Comparison of ENCODE assay signal across 26 mouse cellular contexts in the genomic region with DNA sequence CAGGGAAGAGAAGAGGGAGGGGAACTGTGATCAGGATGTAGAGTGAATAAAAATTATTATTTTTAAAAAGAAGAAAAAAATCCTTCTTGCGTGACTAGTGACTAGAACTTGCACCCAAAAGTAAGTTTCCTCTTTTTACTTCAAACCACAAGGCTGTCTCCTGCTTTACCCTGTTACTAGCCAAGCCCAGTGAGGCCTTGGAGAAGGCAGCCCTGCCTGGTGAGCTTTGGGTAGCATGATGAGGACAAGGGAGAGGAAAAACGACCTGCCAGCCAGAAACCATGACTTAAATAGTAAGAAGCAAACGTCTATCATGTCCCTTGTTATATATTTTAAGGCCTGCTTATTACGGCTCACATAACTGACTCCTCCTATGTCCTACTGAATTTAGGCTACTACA. TPM values are rescaled to one million over a fixed set of nuclear protein-coding genes. Genes with fewer than 3 reads are reported as not detected.
A peak's percentile ranks its signal among the peaks of the same experiment; 100 is the strongest.
DNase-seq lines count a peak whose midpoint lies in the region; ATAC-seq and TF ChIP-seq lines count a peak whose summit lies in the region.
"Had no signal": no experiment of that assay in that cellular context is flagged by ENCODE, and none has a peak within 500 bp of the region (broad histone marks: within the 10 kb centered on the region; RNA-seq: fewer than 3 reads in every experiment).

No protein-coding gene starts in this region.

- no peak for TF ChIP-seq CTCF in kidney, adult 2 months (conservative IDR thresholded peaks at IDR 0.05; ENCODE audit: insufficient read depth, insufficient read length, low read depth, low read length)

- no peak for ATAC-seq in heart, embryonic 12.5 days (ENCODE audit: insufficient number of reproducible peaks, low FRiP score)
- ATAC-seq in common myeloid progenitor, adult 5-6 weeks (replicated peaks; ENCODE audit: low read depth, poor library complexity, severe bottlenecking), result peak; percentile 60; the same call in 1 of the 2 replicates
- ATAC-seq in megakaryocyte, adult 5-6 weeks (ENCODE audit: poor library complexity, severe bottlenecking), result peak; percentile 43; the same call in 1 of the 2 replicates
- ATAC-seq: CD4-positive, CD25-positive, alpha-beta regulatory T cell, adult 4 months; forebrain, embryonic 15.5 days; hindbrain, postnatal 0 days; inflammation-experienced regulatory T-cells, adult 6 months had no signal

- H3K27ac ChIP-seq in heart, embryonic 12.5 days (ENCODE audit: poor library complexity, severe bottlenecking), result no peak overlapping the region
- H3K27ac ChIP-seq in kidney, adult 2 months (ENCODE audit: insufficient read depth, low read depth, low read length), result no peak overlapping the region
- H3K27ac ChIP-seq: embryonic facial prominence, embryonic 10.5 days; embryonic facial prominence, embryonic 13.5 days; forebrain, embryonic 12.5 days; forebrain, embryonic 15.5 days; heart, embryonic 15.5 days; hindbrain, embryonic 14.5 days; hindbrain, postnatal 0 days had no signal

- DNase-seq in heart, adult 11 months, result peak; percentile 13
- DNase-seq in cerebellum, postnatal 25 days, result no peak
- DNase-seq in cerebellum, adult 18-20 months, result no peak
- DNase-seq in kidney, adult 2 months, result no peak
- DNase-seq: adrenal gland, adult 2 months; adrenal gland, postnatal 14 days; cerebellum, adult 11 months; cerebellum, adult 8-10 months; cerebellum, postnatal 10 days; gastrocnemius, postnatal 25 days; heart, postnatal 10 days; heart, postnatal 36 days had no signal

- no peak overlapping the region for H3K4me2 ChIP-seq in heart, embryonic 12.5 days
- H3K4me2 ChIP-seq: embryonic facial prominence, embryonic 13.5 days; forebrain, embryonic 12.5 days; forebrain, embryonic 15.5 days; heart, embryonic 11.5 days; heart, embryonic 15.5 days; hindbrain, embryonic 14.5 days had no signal

- no peak overlapping the region for H3K9ac ChIP-seq in heart, embryonic 12.5 days
- H3K9ac ChIP-seq: embryonic facial prominence, embryonic 13.5 days; forebrain, embryonic 12.5 days; forebrain, embryonic 15.5 days; heart, embryonic 15.5 days; hindbrain, embryonic 14.5 days had no signal

- 59% methylated on average over 4 of the region's 4 CpGs for WGBS in heart, embryonic 12.5 days
- 58% methylated on average over 4 of the region's 4 CpGs for WGBS in kidney, adult 2 months

- H3K27me3 ChIP-seq in heart, embryonic 12.5 days (replicated peaks), result no peaks in the 10 kb centered on the region
- no peaks in the 10 kb centered on the region for H3K27me3 ChIP-seq in kidney, adult 2 months (replicated peaks; ENCODE audit: control insufficient read depth, insufficient read depth, low read length)
- H3K27me3 ChIP-seq: embryonic facial prominence, embryonic 13.5 days; forebrain, embryonic 12.5 days; forebrain, embryonic 15.5 days; heart, embryonic 15.5 days had no signal

- no peaks in the 10 kb centered on the region for H3K9me3 ChIP-seq in heart, embryonic 12.5 days (replicated peaks)
- H3K9me3 ChIP-seq: embryonic facial prominence, embryonic 10.5 days; embryonic facial prominence, embryonic 13.5 days; forebrain, embryonic 12.5 days; forebrain, embryonic 15.5 days; heart, embryonic 15.5 days had no signal

- H3K4me3 ChIP-seq in heart, embryonic 12.5 days, result no peak overlapping the region
- no peak overlapping the region for H3K4me3 ChIP-seq in kidney, adult 2 months (ENCODE audit: insufficient read depth, low read depth, low read length)
- H3K4me3 ChIP-seq: embryonic facial prominence, embryonic 10.5 days; embryonic facial prominence, embryonic 13.5 days; erythroblast, embryonic 14.5 days; forebrain, embryonic 12.5 days; forebrain, embryonic 15.5 days; heart, embryonic 15.5 days had no signal

- H3K36me3 ChIP-seq in heart, embryonic 12.5 days, result no peaks in the 10 kb centered on the region
- no peaks in the 10 kb centered on the region for H3K36me3 ChIP-seq in kidney, adult 2 months (ENCODE audit: control insufficient read depth, insufficient read depth, low read length)
- H3K36me3 ChIP-seq: embryonic facial prominence, embryonic 10.5 days; embryonic facial prominence, embryonic 13.5 days; forebrain, embryonic 12.5 days; forebrain, embryonic 15.5 days; heart, embryonic 15.5 days had no signal

- TF ChIP-seq POLR2A in kidney, adult 2 months (IDR thresholded peaks at IDR 0.05; ENCODE audit: low read depth, low read length), result no peak

- H3K4me1 ChIP-seq in heart, embryonic 12.5 days (replicated peaks), result no peaks in the 10 kb centered on the region
- H3K4me1 ChIP-seq in kidney, adult 2 months (ENCODE audit: control insufficient read depth, insufficient read depth, low read length), result no peaks in the 10 kb centered on the region
- H3K4me1 ChIP-seq: embryonic facial prominence, embryonic 10.5 days; embryonic facial prominence, embryonic 13.5 days; forebrain, embryonic 12.5 days; forebrain, embryonic 15.5 days; heart, embryonic 15.5 days had no signal

RNA-seq across cellular contexts. Expression of a gene that starts 20.5 kb away (rescaled TPM):
- 18.3 and 18.6 TPM in 2 replicates for polyA plus RNA-seq in heart, embryonic 12.5 days (2016; fragmentation: Nextera tagmentation; extraction: Ambion mirVana)
- 37.7 and 51.4 TPM in 2 replicates for total RNA-seq in common myeloid progenitor, adult 5-6 weeks (2017)
- 23.9 and 26.7 TPM in 2 replicates for total RNA-seq in megakaryocyte, adult 5-6 weeks (2015)
- 28.2 and 29.0 TPM in 2 replicates for total RNA-seq in megakaryocyte, adult 5-6 weeks (2017)
- 1.5 and 2.2 TPM in 2 replicates for polyA plus RNA-seq in kidney, adult 2 months (2012; rRNA removed)
